25 mouse cellular contexts compared by ENCODE assay signal in genomic region chr5:7302969-7303368, GRCm38 (mm10). TPM values are rescaled to one million over a fixed set of nuclear protein-coding genes. Genes with fewer than 3 reads are reported as not detected.
A peak's percentile ranks its signal among the peaks of the same experiment; 100 is the strongest.
DNase-seq lines count a peak whose midpoint lies in the region; ATAC-seq and TF ChIP-seq lines count a peak whose summit lies in the region.
"Had no signal": no experiment of that assay in that cellular context is flagged by ENCODE, and none has a peak within 500 bp of the region (broad histone marks: within the 10 kb centered on the region; RNA-seq: fewer than 3 reads in every experiment).

No protein-coding gene starts in this region.

- H3K27ac ChIP-seq in hindbrain, embryonic 15.5 days (replicated peaks) = no peak overlapping the region
- no peak overlapping the region for H3K27ac ChIP-seq in hindbrain, embryonic 14.5 days
- no peak overlapping the region for H3K27ac ChIP-seq in midbrain, embryonic 12.5 days (replicated peaks)
- H3K27ac ChIP-seq in midbrain, embryonic 10.5 days (replicated peaks) = no peak overlapping the region
- H3K27ac ChIP-seq in midbrain, embryonic 14.5 days (replicated peaks; ENCODE audit: low read depth, low read length) = no peak overlapping the region
- H3K27ac ChIP-seq in layer of hippocampus, adult 2 months = no peak overlapping the region
- H3K27ac ChIP-seq: embryonic facial prominence, embryonic 13.5 days; forebrain, embryonic 12.5 days; gastrocnemius, adult 2 months; heart, embryonic 13.5 days; hindbrain, embryonic 12.5 days had no signal

- no peak overlapping the region for H3K4me3 ChIP-seq in hindbrain, embryonic 15.5 days
- H3K4me3 ChIP-seq in hindbrain, embryonic 14.5 days (replicated peaks; ENCODE audit: low read length) = no peak overlapping the region
- H3K4me3 ChIP-seq in midbrain, embryonic 12.5 days = no peak overlapping the region
- H3K4me3 ChIP-seq in midbrain, embryonic 10.5 days = no peak overlapping the region
- H3K4me3 ChIP-seq in midbrain, embryonic 14.5 days (replicated peaks; ENCODE audit: low read depth, low read length) = no peak overlapping the region
- H3K4me3 ChIP-seq in layer of hippocampus, adult 2 months = no peak overlapping the region
- H3K4me3 ChIP-seq: embryonic facial prominence, embryonic 13.5 days; forebrain, embryonic 12.5 days; gastrocnemius, adult 2 months; heart, embryonic 13.5 days; hindbrain, embryonic 12.5 days had no signal

- no peaks in the 10 kb centered on the region for H3K4me1 ChIP-seq in hindbrain, embryonic 15.5 days (replicated peaks)
- H3K4me1 ChIP-seq in hindbrain, embryonic 14.5 days (replicated peaks; ENCODE audit: control insufficient read depth, insufficient read depth, low read length) = no peaks in the 10 kb centered on the region
- H3K4me1 ChIP-seq in midbrain, embryonic 12.5 days = no peaks in the 10 kb centered on the region
- H3K4me1 ChIP-seq in midbrain, embryonic 10.5 days = no peaks in the 10 kb centered on the region
- no peaks in the 10 kb centered on the region for H3K4me1 ChIP-seq in midbrain, embryonic 14.5 days (ENCODE audit: control insufficient read depth, insufficient read depth, low read length)
- H3K4me1 ChIP-seq: embryonic facial prominence, embryonic 13.5 days; forebrain, embryonic 12.5 days; heart, embryonic 13.5 days; hindbrain, embryonic 12.5 days had no signal

- 70% methylated on average over 1 of the region's 1 CpGs for WGBS in hindbrain, embryonic 15.5 days
- WGBS in hindbrain, embryonic 14.5 days = 52% methylated on average over 1 of the region's 1 CpGs
- 58% methylated on average over 1 of the region's 1 CpGs for WGBS in midbrain, embryonic 12.5 days
- WGBS in midbrain, embryonic 10.5 days = 76% methylated on average over 1 of the region's 1 CpGs
- 71% methylated on average over 1 of the region's 1 CpGs for WGBS in midbrain, embryonic 14.5 days

- no peak overlapping the region for H3K9ac ChIP-seq in hindbrain, embryonic 15.5 days
- no peak overlapping the region for H3K9ac ChIP-seq in hindbrain, embryonic 14.5 days
- H3K9ac ChIP-seq in midbrain, embryonic 12.5 days (replicated peaks) = no peak overlapping the region
- no peak overlapping the region for H3K9ac ChIP-seq in midbrain, embryonic 14.5 days (replicated peaks; ENCODE audit: low read length)
- H3K9ac ChIP-seq: embryonic facial prominence, embryonic 13.5 days; forebrain, embryonic 12.5 days; heart, embryonic 13.5 days; hindbrain, embryonic 12.5 days had no signal

- no peak for DNase-seq in hindbrain, embryonic 14.5 days (ENCODE audit: low spot score)
- DNase-seq in midbrain, embryonic 10.5 days (ENCODE audit: low spot score) = no peak
- peak; percentile 25 for DNase-seq in brain, adult 2 months (ENCODE audit: low read depth, low spot score)
- peak; percentile 2 for DNase-seq in midbrain, embryonic 14.5 days
- DNase-seq in layer of hippocampus, adult 2 months (ENCODE audit: low spot score in 2 of 2) = no peak
- DNase-seq in heart, postnatal 10 days = no peak
- DNase-seq: adrenal gland, adult 2 months; adrenal gland, postnatal 25 days; cerebellum, adult 11 months; cerebellum, adult 8-10 months; cerebellum, postnatal 14 days; gastrocnemius, adult 2 months; gastrocnemius, postnatal 25 days; heart, postnatal 4 days had no signal

- intact Hi-C loops in heart, postnatal 10 days (cut with DNase I) = no loop called here

- no peaks in the 10 kb centered on the region for H3K27me3 ChIP-seq in hindbrain, embryonic 15.5 days
- H3K27me3 ChIP-seq in hindbrain, embryonic 14.5 days (ENCODE audit: control insufficient read depth, insufficient read depth, low read length) = no peaks in the 10 kb centered on the region
- H3K27me3 ChIP-seq in midbrain, embryonic 12.5 days = no peaks in the 10 kb centered on the region
- no peaks in the 10 kb centered on the region for H3K27me3 ChIP-seq in midbrain, embryonic 10.5 days (ENCODE audit: low read depth, poor library complexity, severe bottlenecking)
- H3K27me3 ChIP-seq in midbrain, embryonic 14.5 days (ENCODE audit: control insufficient read depth, insufficient read depth, low read length) = no peaks in the 10 kb centered on the region
- H3K27me3 ChIP-seq: CH12.LX; embryonic facial prominence, embryonic 13.5 days; forebrain, embryonic 12.5 days; heart, embryonic 13.5 days; hindbrain, embryonic 12.5 days had no signal

- 0 out of 2 replicates have a peak, but pooled peaks have one; percentile 23 for ATAC-seq in hindbrain, embryonic 15.5 days (ENCODE audit: low FRiP score, low read depth)
- ATAC-seq in hindbrain, embryonic 14.5 days (ENCODE audit: low FRiP score) = no peak
- ATAC-seq in midbrain, embryonic 12.5 days (ENCODE audit: low FRiP score, low read depth) = peak; percentile 66; the same call in 1 of the 2 replicates
- ATAC-seq in midbrain, embryonic 14.5 days (ENCODE audit: low FRiP score, low TSS enrichment) = no peak
- ATAC-seq: inflammation-experienced regulatory T-cells, adult 6 months had no signal

- no peaks in the 10 kb centered on the region for H3K36me3 ChIP-seq in hindbrain, embryonic 15.5 days
- H3K36me3 ChIP-seq in hindbrain, embryonic 14.5 days (replicated peaks; ENCODE audit: control insufficient read depth, insufficient read depth) = no peaks in the 10 kb centered on the region
- no peaks in the 10 kb centered on the region for H3K36me3 ChIP-seq in midbrain, embryonic 12.5 days
- no peaks in the 10 kb centered on the region for H3K36me3 ChIP-seq in midbrain, embryonic 10.5 days
- H3K36me3 ChIP-seq in midbrain, embryonic 14.5 days (ENCODE audit: control insufficient read depth, insufficient read depth, low read length) = no peaks in the 10 kb centered on the region
- H3K36me3 ChIP-seq: embryonic facial prominence, embryonic 13.5 days; forebrain, embryonic 12.5 days; heart, embryonic 13.5 days; hindbrain, embryonic 12.5 days had no signal

- H3K4me2 ChIP-seq in hindbrain, embryonic 15.5 days = no peak overlapping the region
- no peak overlapping the region for H3K4me2 ChIP-seq in hindbrain, embryonic 14.5 days (replicated peaks)
- no peak overlapping the region for H3K4me2 ChIP-seq in midbrain, embryonic 12.5 days (replicated peaks)
- H3K4me2 ChIP-seq in midbrain, embryonic 14.5 days (ENCODE audit: low read length) = no peak overlapping the region
- H3K4me2 ChIP-seq: embryonic facial prominence, embryonic 13.5 days; forebrain, embryonic 12.5 days; heart, embryonic 13.5 days; hindbrain, embryonic 12.5 days had no signal

- no peak for TF ChIP-seq CTCF in layer of hippocampus, adult 2 months (conservative IDR thresholded peaks at IDR 0.05)

- H3K9me3 ChIP-seq in hindbrain, embryonic 15.5 days = no peaks in the 10 kb centered on the region
- no peaks in the 10 kb centered on the region for H3K9me3 ChIP-seq in hindbrain, embryonic 14.5 days (ENCODE audit: control insufficient read depth, low read length)
- H3K9me3 ChIP-seq in midbrain, embryonic 12.5 days = no peaks in the 10 kb centered on the region
- H3K9me3 ChIP-seq in midbrain, embryonic 10.5 days (replicated peaks) = no peaks in the 10 kb centered on the region
- H3K9me3 ChIP-seq in midbrain, embryonic 14.5 days (ENCODE audit: control insufficient read depth, low read length) = no peaks in the 10 kb centered on the region
- H3K9me3 ChIP-seq: embryonic facial prominence, embryonic 13.5 days; forebrain, embryonic 12.5 days; heart, embryonic 13.5 days; hindbrain, embryonic 12.5 days had no signal

RNA-seq across cellular contexts. Expression of gene Tex47, which starts 0.9 kb away (rescaled TPM):
- polyA plus RNA-seq in hindbrain, embryonic 15.5 days (2015; fragmentation: Nextera tagmentation; extraction: Ambion mirVana) = 0.47 and 0.57 TPM in 2 replicates
- 0.22 and 0.98 TPM in 2 replicates for polyA plus RNA-seq in hindbrain, embryonic 14.5 days (2014; fragmentation: Nextera tagmentation; extraction: Ambion mirVana)
- 0.17 and 0.43 TPM in 2 replicates for polyA plus RNA-seq in midbrain, embryonic 12.5 days (2016; fragmentation: Nextera tagmentation; extraction: Ambion mirVana)
- 0.06 and 0.07 TPM in 2 replicates for polyA plus RNA-seq in midbrain, embryonic 10.5 days (2016; fragmentation: Nextera tagmentation; extraction: Ambion mirVana)
- polyA plus RNA-seq in midbrain, embryonic 14.5 days (2014; fragmentation: Nextera tagmentation; extraction: Ambion mirVana) = 0.57 and 0.80 TPM in 2 replicates
- not detected for total RNA-seq in layer of hippocampus, adult 2 months (2021)
- not detected for total RNA-seq in heart, postnatal 10 days (2021)
- total RNA-seq: adrenal gland, adult 2 months; adrenal gland, postnatal 25 days; CH12.LX; common myeloid progenitor, adult 5-6 weeks; gastrocnemius, adult 2 months; gastrocnemius, postnatal 25 days; granulocyte monocyte progenitor cell, adult 5-6 weeks; heart, postnatal 4 days had no signal
- polyA plus RNA-seq: adrenal gland, adult 2 months; embryonic facial prominence, embryonic 13.5 days; heart, embryonic 13.5 days; heart, postnatal 0 days; inflammation-experienced regulatory T-cells, adult 6 months had no signal

RNA-seq across cellular contexts. Expression of gene Zfp804b, which starts 41.6 kb away (rescaled TPM):
- polyA plus RNA-seq in hindbrain, embryonic 15.5 days (2015; fragmentation: Nextera tagmentation; extraction: Ambion mirVana) = 2.7 and 3.1 TPM in 2 replicates
- 3.2 and 3.6 TPM in 2 replicates for polyA plus RNA-seq in hindbrain, embryonic 14.5 days (2014; fragmentation: Nextera tagmentation; extraction: Ambion mirVana)
- 0.55 and 0.61 TPM in 2 replicates for polyA plus RNA-seq in midbrain, embryonic 12.5 days (2016; fragmentation: Nextera tagmentation; extraction: Ambion mirVana)
- polyA plus RNA-seq in midbrain, embryonic 10.5 days (2016; fragmentation: Nextera tagmentation; extraction: Ambion mirVana) = 0.11 and 0.15 TPM in 2 replicates
- polyA plus RNA-seq in midbrain, embryonic 14.5 days (2014; fragmentation: Nextera tagmentation; extraction: Ambion mirVana) = 1.6 and 1.7 TPM in 2 replicates
- 1 to 10 TPM; 1.0 to 1.6 TPM for total RNA-seq in layer of hippocampus, adult 2 months (2021)
- total RNA-seq in heart, postnatal 10 days (2021) = under 1 TPM; 0.17 to 0.19 TPM
- total RNA-seq: adrenal gland, postnatal 25 days; CH12.LX; common myeloid progenitor, adult 5-6 weeks; gastrocnemius, adult 2 months; gastrocnemius, postnatal 25 days; granulocyte monocyte progenitor cell, adult 5-6 weeks had no signal
- polyA plus RNA-seq: inflammation-experienced regulatory T-cells, adult 6 months had no signal

Comparison
In these comparisons a context has a peak if more than half of its experiments do, and no peak if none do; other contexts are left out.
1. ATAC-seq: peak in hindbrain, embryonic 15.5 days (single experiment) and midbrain, embryonic 12.5 days (single experiment); none in hindbrain, embryonic 14.5 days (single experiment) and midbrain, embryonic 14.5 days (single experiment).
2. DNase-seq: peak in brain, adult 2 months (single experiment) and midbrain, embryonic 14.5 days (single experiment); none in hindbrain, embryonic 14.5 days (single experiment), midbrain, embryonic 10.5 days (single experiment), layer of hippocampus, adult 2 months (0 of 2) and heart, postnatal 10 days (0 of 2).